ENCODE assay signal across 26 mouse cellular contexts in the genomic region with DNA sequence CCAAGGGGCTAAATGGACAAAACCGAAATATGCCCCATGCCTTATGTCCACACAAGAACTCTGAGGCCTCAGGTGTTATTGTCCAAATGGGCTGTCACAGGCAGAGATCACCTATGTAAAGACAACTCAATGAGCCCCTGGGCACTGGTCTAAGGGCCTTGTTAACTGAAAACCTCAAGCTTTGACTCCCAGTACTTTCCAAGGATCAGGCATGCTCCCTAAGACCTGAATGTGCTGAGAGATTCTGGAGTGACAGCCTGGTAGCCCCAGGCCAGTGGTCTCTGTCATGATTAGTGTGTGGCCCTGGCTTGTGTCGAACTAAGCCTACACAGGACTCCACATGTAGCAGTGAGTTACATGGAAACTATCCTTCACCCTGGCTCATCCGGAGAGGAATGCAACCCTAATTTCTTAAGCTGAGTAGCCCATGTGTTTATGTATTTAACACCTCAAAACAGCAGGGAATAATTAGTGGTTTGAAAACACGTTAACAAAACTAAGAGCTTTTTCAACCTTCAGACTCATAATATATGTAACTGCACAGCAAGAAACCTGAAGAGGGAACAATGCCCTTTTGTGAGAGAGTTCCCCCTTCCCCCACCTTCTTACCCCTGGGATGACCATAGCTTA.
A peak's percentile ranks its signal among the peaks of the same experiment; 100 is the strongest.
DNase-seq lines count a peak whose midpoint lies in the region; ATAC-seq lines count a peak whose summit lies in the region.
"Had no signal": no experiment of that assay in that cellular context is flagged by ENCODE, and none has a peak within 500 bp of the region (broad histone marks: within the 10 kb centered on the region; RNA-seq: fewer than 3 reads in every experiment).

No protein-coding gene starts in this region.

- no peak overlapping the region for H3K4me3 ChIP-seq in forebrain, embryonic 11.5 days (ENCODE audit: low read depth, low read length)
- no peak overlapping the region for H3K4me3 ChIP-seq in forebrain, embryonic 14.5 days (ENCODE audit: low read depth, low read length)
- H3K4me3 ChIP-seq: forebrain, embryonic 10.5 days; gastrocnemius, adult 2 months; hindbrain, embryonic 12.5 days; left cerebral cortex, adult 2 months; liver, embryonic 12.5 days; midbrain, embryonic 15.5 days; myocyte; neural tube, embryonic 13.5 days; stomach, embryonic 15.5 days had no signal

- no peak for ATAC-seq in forebrain, embryonic 11.5 days (replicated peaks; ENCODE audit: low FRiP score)
- no peak for ATAC-seq in forebrain, embryonic 14.5 days
- ATAC-seq: liver, embryonic 12.5 days; midbrain, embryonic 15.5 days had no signal

- no peak overlapping the region for H3K9ac ChIP-seq in forebrain, embryonic 11.5 days (ENCODE audit: low read length)
- H3K9ac ChIP-seq in forebrain, embryonic 14.5 days (ENCODE audit: low read length), result no peak overlapping the region
- H3K9ac ChIP-seq: hindbrain, embryonic 12.5 days; liver, embryonic 12.5 days; midbrain, embryonic 15.5 days; neural tube, embryonic 13.5 days; stomach, embryonic 15.5 days had no signal

- H3K9me3 ChIP-seq in forebrain, embryonic 11.5 days (ENCODE audit: control insufficient read depth, low read length), result no peaks in the 10 kb centered on the region
- no peaks in the 10 kb centered on the region for H3K9me3 ChIP-seq in forebrain, embryonic 14.5 days (replicated peaks; ENCODE audit: control insufficient read depth, low read length)
- H3K9me3 ChIP-seq: forebrain, embryonic 10.5 days; hindbrain, embryonic 12.5 days; liver, embryonic 12.5 days; midbrain, embryonic 15.5 days; neural tube, embryonic 13.5 days; stomach, embryonic 15.5 days had no signal

- DNase-seq in forebrain, embryonic 11.5 days (ENCODE audit: low spot score), result peak; percentile 36
- DNase-seq in forebrain, embryonic 14.5 days (ENCODE audit: low spot score), result no peak
- peak; percentile 59 for DNase-seq in embryo, embryonic 10.5 days (ENCODE audit: low spot score)
- DNase-seq in forelimb bud, embryonic 11.5 days (ENCODE audit: low read depth, low spot score), result peak; percentile 57
- peak; percentile 59 for DNase-seq in mesoderm, embryonic 11.5 days (ENCODE audit: low read depth, low spot score)
- no peak for DNase-seq in kidney, postnatal 25 days
- DNase-seq in gastrocnemius, postnatal 36 days, result no peak
- no peak for DNase-seq in cerebellum, postnatal 4 days (ENCODE audit: low spot score in 2 of 2)
- DNase-seq: adrenal gland, postnatal 14 days; cerebellum, adult 8-10 months; gastrocnemius, adult 2 months; kidney, adult 11 months; left cerebral cortex, postnatal 4 days; lung, adult 18-20 months; lung, postnatal 10 days; right cerebral cortex, adult 18-20 months; thymus, adult 18-20 months had no signal

- intact Hi-C loops in gastrocnemius, postnatal 36 days (cut with DNase I), result loop anchor here (10.0 kb wide), 1 partner anchor 1173 kb away; no protein-coding TSS in a partner anchor

- 29% methylated on average over 4 of the region's 4 CpGs for WGBS in forebrain, embryonic 11.5 days
- 37% methylated on average over 4 of the region's 4 CpGs for whole genome bisulfite sequencing in forebrain, embryonic 14.5 days

- no peaks in the 10 kb centered on the region for H3K36me3 ChIP-seq in forebrain, embryonic 11.5 days (ENCODE audit: control insufficient read depth, insufficient read depth, low read length)
- H3K36me3 ChIP-seq in forebrain, embryonic 14.5 days (ENCODE audit: control insufficient read depth, insufficient read depth, low read length), result no peaks in the 10 kb centered on the region
- H3K36me3 ChIP-seq: forebrain, embryonic 10.5 days; hindbrain, embryonic 12.5 days; liver, embryonic 12.5 days; midbrain, embryonic 15.5 days; neural tube, embryonic 13.5 days; stomach, embryonic 15.5 days had no signal

- no peak overlapping the region for H3K4me2 ChIP-seq in forebrain, embryonic 11.5 days (ENCODE audit: low read depth, low read length, severe bottlenecking)
- H3K4me2 ChIP-seq in forebrain, embryonic 14.5 days (ENCODE audit: low read length), result no peak overlapping the region
- H3K4me2 ChIP-seq: heart, embryonic 11.5 days; hindbrain, embryonic 12.5 days; liver, embryonic 12.5 days; midbrain, embryonic 15.5 days; neural tube, embryonic 13.5 days; stomach, embryonic 15.5 days had no signal

- no peak overlapping the region for H3K27ac ChIP-seq in forebrain, embryonic 11.5 days (ENCODE audit: low read depth, low read length)
- H3K27ac ChIP-seq in forebrain, embryonic 14.5 days (ENCODE audit: low read depth, low read length), result no peak overlapping the region
- H3K27ac ChIP-seq: forebrain, embryonic 10.5 days; hindbrain, embryonic 12.5 days; left cerebral cortex, adult 2 months; liver, embryonic 12.5 days; midbrain, embryonic 15.5 days; neural tube, embryonic 13.5 days; stomach, embryonic 15.5 days had no signal

- H3K27me3 ChIP-seq in forebrain, embryonic 11.5 days (ENCODE audit: control insufficient read depth, insufficient read depth, low read length), result no peaks in the 10 kb centered on the region
- H3K27me3 ChIP-seq in forebrain, embryonic 14.5 days (replicated peaks; ENCODE audit: control insufficient read depth, insufficient read depth, low read length), result no peaks in the 10 kb centered on the region
- H3K27me3 ChIP-seq: hindbrain, embryonic 12.5 days; liver, embryonic 12.5 days; midbrain, embryonic 15.5 days; neural tube, embryonic 13.5 days; stomach, embryonic 15.5 days had no signal

- H3K4me1 ChIP-seq in forebrain, embryonic 11.5 days (replicated peaks; ENCODE audit: control insufficient read depth, insufficient read depth, low read length), result no peaks in the 10 kb centered on the region
- no peaks in the 10 kb centered on the region for H3K4me1 ChIP-seq in forebrain, embryonic 14.5 days (ENCODE audit: control insufficient read depth, insufficient read depth, low read length)
- H3K4me1 ChIP-seq: liver, embryonic 12.5 days; stomach, embryonic 15.5 days had no signal

Comparison
In these comparisons a context has a peak if more than half of its experiments do, and no peak if none do; other contexts are left out.
1. DNase-seq: peak in forebrain, embryonic 11.5 days (single experiment), embryo, embryonic 10.5 days (single experiment), forelimb bud, embryonic 11.5 days (single experiment) and mesoderm, embryonic 11.5 days (single experiment); none in forebrain, embryonic 14.5 days (single experiment), kidney, postnatal 25 days (0 of 2), gastrocnemius, postnatal 36 days (0 of 2) and cerebellum, postnatal 4 days (0 of 2).